Mouse (Mus musculus): Measurements from ENCODE around the gene Trim66.

GRCm38 (mm10) chr7:109438781-109439591 is 68.9 kb downstream of the Trim66 start, which contains the start of gene Stk33:
- TF ChIP-seq POLR2A (IDR thresholded peaks at IDR 0.05; ENCODE audit: extremely low read depth, insufficient read depth, low read length) (no peak), CTCF (IDR thresholded peaks at IDR 0.05; ENCODE audit: extremely low read depth, insufficient read depth, low read length) (no peak)
